Mouse (Mus musculus): ENCODE measurements around the gene Shisa6.

DNA sequence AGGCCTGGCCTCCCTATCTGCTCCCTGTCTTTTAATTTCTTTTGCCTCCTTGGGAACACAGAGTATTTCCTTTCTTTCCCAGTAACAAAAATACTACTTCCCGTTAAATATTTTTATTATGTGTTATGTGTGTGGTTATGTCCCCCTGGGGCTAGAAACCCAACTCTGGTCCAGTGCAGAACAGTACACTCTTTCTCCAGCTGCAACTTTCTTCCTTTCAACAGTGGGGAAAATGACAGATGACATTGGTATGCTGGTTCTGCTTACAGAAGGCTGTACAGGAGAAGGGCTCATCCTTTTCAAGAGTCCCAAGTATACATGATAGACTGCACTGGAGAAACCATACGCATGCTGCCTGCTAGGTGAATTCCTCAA lies 251.1 kb downstream of the Shisa6 start:
- no peak for TF ChIP-seq POLR2A (IDR thresholded peaks at IDR 0.05; ENCODE audit: low read depth, low read length)
- TF ChIP-seq CTCF (IDR thresholded peaks at IDR 0.05; ENCODE audit: extremely low read depth, insufficient read length, insufficient replicate concordance, low read depth, low read length): no peak

All from small intestine, adult 2 months (tissue).